Mouse (Mus musculus) embryonic facial prominence, embryonic 11.5 days (tissue): Measurements from ENCODE around the gene Galnt2. TPM values are rescaled to one million over a fixed set of nuclear protein-coding genes. Genes with fewer than 3 reads are reported as not detected.

Experiments
- ATAC-seq: fragments of 200-750 bp; cut with Nextera tagmentation; replicated peaks from 2 replicates; pipeline ENCODE4 v1.8.0; 2017; ENCODE audit warnings: low read depth; ENCODE audit not compliant: insufficient number of reproducible peaks, low FRiP score, low TSS enrichment
- DNase-seq: peaks from one replicate; pipeline ENCODE4 v3.0.0-alpha.2; 2015; ENCODE audit warnings: low spot score
- H3K27ac ChIP-seq: fragments of 300-500 bp; sonication (generic); replicated peaks from 2 replicates; pipeline ENCODE4 v1.5.1; 2014; ENCODE audit warnings: mild to moderate bottlenecking, low read depth, low read length, control low read depth
- H3K27me3 ChIP-seq: fragments of 300-500 bp; sonication (generic); 2 replicates; pipeline ENCODE4 v1.6.1; 2014; ENCODE audit warnings: mild to moderate bottlenecking, low read length, moderate library complexity, mixed read lengths; ENCODE audit not compliant: control insufficient read depth, insufficient read depth
- H3K36me3 ChIP-seq: fragments of 300-500 bp; sonication (generic); replicated peaks from 2 replicates; pipeline ENCODE4 v1.6.1; 2014; ENCODE audit warnings: low read depth, mild to moderate bottlenecking, low read length, moderate library complexity, mixed read lengths; ENCODE audit not compliant: control insufficient read depth, insufficient read depth
- H3K4me1 ChIP-seq: fragments of 300-500 bp; sonication (generic); 2 replicates; pipeline ENCODE4 v1.6.1; 2014; ENCODE audit warnings: low read length, mixed read lengths; ENCODE audit not compliant: control insufficient read depth, insufficient read depth
- H3K4me2 ChIP-seq: fragments of 300-500 bp; sonication (generic); 2 replicates; pipeline ENCODE4 v1.6.1; 2014; ENCODE audit warnings: low read depth, mild to moderate bottlenecking, control low read depth, low read length, moderate library complexity
- H3K4me3 ChIP-seq: fragments of 300-500 bp; sonication (generic); 2 replicates; pipeline ENCODE4 v1.5.1; 2014; ENCODE audit warnings: low read depth, low read length, control low read depth
- H3K9ac ChIP-seq: fragments of 300-500 bp; sonication (generic); replicated peaks from 2 replicates; pipeline ENCODE4 v1.6.1; 2014; ENCODE audit warnings: mild to moderate bottlenecking, control low read depth, low read length
- H3K9me3 ChIP-seq: fragments of 300-500 bp; sonication (generic); replicated peaks from 2 replicates; pipeline ENCODE4 v1.6.1; 2016; ENCODE audit warnings: mild to moderate bottlenecking, low read length, inconsistent platforms, mixed read lengths; ENCODE audit not compliant: control insufficient read depth
- WGBS: fragments of 180-500 bp; shearing (Covaris S2); extraction: QIAGEN DNeasy Blood & Tissue Kit; methylation state at CpG from one replicate; pipeline ENCODE4 v1.1.7; 2014; 5-methylcytosine and 5-hydroxymethylcytosine counted together
- polyA plus RNA-seq: library from polyadenylated mRNA; unstranded; fragments of >200 nt; fragmentation: Nextera tagmentation; extraction: Ambion mirVana; gene quantifications from 2 replicates; pipeline ENCODE4 v1.2.1, GENCODE M21; 2014

Galnt2 gene
- polyA plus RNA-seq, 1 experiment from 2014 or later = 54.7 TPM

- H3K9me3 ChIP-seq = no peaks in the 10 kb centered on the region
- no peaks in the 10 kb centered on the region for H3K4me1 ChIP-seq
- H3K9ac ChIP-seq = no peak overlapping the region
- H3K4me3 ChIP-seq = no peak overlapping the region
- ATAC-seq = no peak
- no peak overlapping the region for H3K4me2 ChIP-seq
- H3K27ac ChIP-seq = no peak overlapping the region
- H3K27me3 ChIP-seq = no peaks in the 10 kb centered on the region
- 89% methylated on average over 12 of the region's 12 CpGs for WGBS
- no peaks in the 10 kb centered on the region for H3K36me3 ChIP-seq
- DNase-seq = no peak
Measured at GRCm38 (mm10) chr8:124271518-124271917, 40.3 kb downstream of the Galnt2 start.

GRCm38 (mm10) chr8:124272792-124273191 lies 41.6 kb downstream of the Galnt2 start:
- DNase-seq (no peak), ATAC-seq (no peak)
- Histone ChIP-seq H3K9me3 (no peaks in the 10 kb centered on the region), H3K9ac (no peak overlapping the region), H3K4me3 (no peak overlapping the region), H3K27ac (no peak overlapping the region), H3K36me3 (no peaks in the 10 kb centered on the region), H3K4me1 (no peaks in the 10 kb centered on the region), H3K27me3 (no peaks in the 10 kb centered on the region), H3K4me2 (no peak overlapping the region)
- whole genome bisulfite sequencing = 56% methylated on average over 3 of the region's 3 CpGs

DNA sequence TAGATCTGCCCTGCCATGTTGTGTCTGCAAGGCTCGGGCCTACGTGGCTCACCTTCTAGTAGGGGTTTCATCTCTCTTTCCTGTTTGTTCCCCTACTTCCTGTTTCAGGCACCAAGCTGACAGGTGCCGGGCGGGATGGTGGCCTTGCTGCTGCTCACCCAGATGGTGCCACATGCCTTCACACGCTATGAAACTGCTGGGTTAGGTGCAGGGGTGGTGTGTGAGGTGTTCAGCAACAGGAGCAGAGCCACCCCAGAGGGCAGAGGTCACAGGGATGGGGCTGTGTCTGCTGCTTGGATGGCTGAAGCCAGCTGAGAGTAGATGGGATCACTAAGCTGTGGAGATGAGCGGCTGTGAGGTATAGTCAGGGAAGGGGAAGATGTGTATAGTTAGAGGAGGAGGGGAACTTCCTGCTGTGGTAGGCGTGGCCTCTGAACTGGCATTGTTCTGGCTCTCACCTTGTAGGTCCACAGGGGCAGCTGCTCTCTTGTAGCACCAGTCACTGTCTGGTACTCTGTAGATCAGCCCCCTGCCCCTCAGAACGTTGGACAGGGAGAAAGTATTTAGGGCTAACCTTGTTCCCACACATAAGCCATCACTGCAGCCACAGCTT lies 42.5 kb downstream of the Galnt2 start:
- 0 out of 2 replicates have a peak, but pooled peaks have one; percentile 26 for ATAC-seq
- Histone ChIP-seq H3K9me3 (no peaks in the 10 kb centered on the region), H3K4me3 (no peak overlapping the region), H3K9ac (no peak overlapping the region), H3K27ac (no peak overlapping the region), H3K4me2 (no peak overlapping the region), H3K36me3 (no peaks in the 10 kb centered on the region), H3K4me1 (no peaks in the 10 kb centered on the region), H3K27me3 (no peaks in the 10 kb centered on the region)
- DNase-seq = no peak
- WGBS = 58% methylated on average over 8 of the region's 8 CpGs

GRCm38 (mm10) chr8:124274441-124275120 lies 43.4 kb downstream of the Galnt2 start:
- Histone ChIP-seq H3K27me3 (no peaks in the 10 kb centered on the region), H3K4me1 (no peaks in the 10 kb centered on the region), H3K36me3 (no peaks in the 10 kb centered on the region), H3K4me3 (no peak overlapping the region), H3K9me3 (no peaks in the 10 kb centered on the region), H3K9ac (no peak overlapping the region), H3K4me2 (no peak overlapping the region), H3K27ac (no peak overlapping the region)
- ATAC-seq (no peak), DNase-seq (no peak)
- WGBS = 79% methylated on average over 10 of the region's 10 CpGs

DNA sequence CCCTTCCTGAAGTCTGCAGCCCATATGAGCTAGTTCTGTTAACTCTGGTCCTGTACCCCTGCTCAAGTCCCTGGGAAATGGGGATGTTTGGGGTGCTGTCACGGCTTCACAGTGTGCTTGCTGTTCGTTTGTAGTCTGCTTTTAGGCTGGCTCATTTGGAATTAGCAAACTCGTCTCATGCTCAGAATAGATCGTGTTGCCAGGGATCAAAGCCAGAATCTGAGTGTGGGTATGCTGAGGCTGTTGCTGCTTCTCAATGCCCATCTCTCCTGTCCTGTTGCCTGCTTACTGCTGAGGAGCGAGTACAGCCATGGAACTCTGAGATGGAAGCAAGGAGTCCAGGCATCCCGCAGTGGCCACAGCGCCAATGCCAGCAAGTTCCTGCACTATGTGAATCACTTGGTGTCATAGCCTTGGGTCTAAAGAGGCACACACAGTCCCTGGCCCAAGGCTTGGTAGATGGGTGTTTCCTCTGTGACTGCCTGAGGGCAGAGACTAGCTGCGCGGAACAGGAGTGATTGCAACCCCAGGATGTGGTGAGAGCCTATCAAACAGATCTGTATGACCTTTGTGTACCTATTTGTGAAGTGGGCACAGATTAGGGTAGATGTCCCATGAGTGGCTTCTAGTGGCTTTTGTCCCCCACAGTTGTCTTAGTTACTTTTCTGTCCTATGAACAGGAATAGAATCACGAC lies 44.3 kb downstream of the Galnt2 start:
- 91% methylated on average over 10 of the region's 10 CpGs for WGBS

DNA sequence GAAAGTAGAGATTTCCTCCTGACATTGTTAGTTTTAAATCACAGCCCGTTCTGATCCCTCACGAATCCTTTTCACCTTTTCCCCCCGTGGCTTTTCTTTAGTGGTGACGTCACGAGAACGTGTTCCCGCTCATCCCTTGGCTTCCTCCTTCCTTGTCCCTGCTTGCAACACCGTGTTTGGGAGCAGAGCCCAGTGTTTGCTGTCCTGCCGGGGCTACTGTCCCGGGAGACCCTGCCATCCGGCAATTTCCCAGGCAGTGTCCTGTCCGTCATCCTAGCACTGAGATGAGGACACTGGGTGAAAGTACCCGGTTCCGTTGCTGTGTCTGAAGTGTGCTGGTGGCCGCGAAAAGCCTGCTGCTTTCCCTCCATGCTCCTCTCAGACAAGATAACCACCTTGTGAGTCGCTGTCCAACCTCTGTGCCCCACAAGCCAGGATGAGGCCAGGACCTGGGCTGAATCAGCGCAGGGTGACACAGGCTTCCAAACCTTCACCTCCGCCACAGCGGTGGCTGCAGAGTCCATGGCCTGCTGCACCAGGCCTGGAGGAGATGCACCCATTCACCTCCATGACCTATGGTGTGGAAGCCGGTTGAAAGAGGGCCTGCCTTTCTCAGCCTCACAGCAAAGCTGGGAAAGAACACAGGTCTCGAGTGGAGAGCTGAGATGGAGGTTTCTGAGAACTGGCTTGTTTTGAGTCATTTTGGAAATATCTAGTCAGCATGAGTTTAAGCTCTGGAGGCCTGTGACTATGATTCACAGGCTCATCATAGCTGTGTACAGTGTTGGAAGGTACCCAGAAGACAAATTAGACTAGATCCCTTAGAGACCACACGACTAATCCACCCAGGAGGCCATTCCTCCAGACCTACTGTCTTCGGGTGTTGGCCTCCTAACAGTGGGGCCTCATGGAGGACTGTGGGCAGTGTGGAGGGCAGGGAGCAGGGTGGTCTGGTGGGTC lies 47.0 kb downstream of the Galnt2 start:
- DNase-seq (no peak), ATAC-seq (no peak)
- Histone ChIP-seq H3K27me3 (no peaks in the 10 kb centered on the region), H3K9me3 (no peaks in the 10 kb centered on the region), H3K27ac (no peak overlapping the region), H3K4me3 (no peak overlapping the region), H3K4me1 (peaks cover 3% of the 10 kb centered on the region), H3K4me2 (no peak overlapping the region), H3K9ac (no peak overlapping the region), H3K36me3 (no peaks in the 10 kb centered on the region)
- 80% methylated on average over 24 of the region's 24 CpGs for WGBS

More for the DNA sequence above, 44.3 kb downstream of the Galnt2 start:
- Histone ChIP-seq H3K4me1 (no peaks in the 10 kb centered on the region), H3K27me3 (no peaks in the 10 kb centered on the region), H3K27ac (no peak overlapping the region), H3K36me3 (no peaks in the 10 kb centered on the region), H3K9me3 (no peaks in the 10 kb centered on the region), H3K4me2 (no peak overlapping the region), H3K9ac (no peak overlapping the region), H3K4me3 (no peak overlapping the region)
- DNase-seq (no peak), ATAC-seq (no peak)

DNA sequence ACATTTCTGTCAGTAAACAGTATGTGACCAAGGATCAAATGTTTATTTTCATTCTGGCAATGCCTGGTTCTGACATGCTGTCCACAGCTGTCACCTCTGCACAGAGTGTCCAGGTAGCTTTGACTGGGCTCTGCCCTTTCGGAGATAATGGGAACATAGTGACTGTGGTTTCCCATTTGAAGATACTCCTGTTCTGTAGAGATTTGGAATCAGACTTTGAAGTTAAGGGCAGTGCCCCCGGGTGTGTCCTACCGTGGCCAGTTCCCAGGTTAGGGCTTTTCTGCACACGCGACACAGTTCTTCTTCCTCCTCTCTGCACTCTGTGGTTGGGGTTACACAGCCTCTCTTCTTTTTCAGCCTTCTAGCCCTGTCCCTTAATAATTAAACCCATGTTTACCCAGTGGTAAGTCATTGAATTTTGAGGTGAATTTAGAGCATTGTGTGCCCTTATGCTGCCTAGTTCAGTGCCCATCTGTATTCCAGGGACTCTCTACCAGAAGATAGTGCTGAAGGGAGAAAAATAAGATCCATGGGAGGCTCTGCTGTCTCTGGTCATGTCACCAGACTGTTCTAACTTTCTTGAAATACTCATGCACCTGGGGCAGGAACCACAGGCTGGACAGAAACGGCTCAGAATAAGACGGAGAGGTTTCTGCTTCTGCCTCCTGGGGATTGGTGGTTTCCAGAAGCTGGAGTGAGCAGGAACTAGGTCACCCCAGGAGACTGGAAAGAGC lies 47.9 kb downstream of the Galnt2 start:
- DNase-seq (no peak), ATAC-seq (no peak)
- 89% methylated on average over 7 of the region's 7 CpGs for WGBS
- Histone ChIP-seq H3K4me2 (no peak overlapping the region), H3K27me3 (no peaks in the 10 kb centered on the region), H3K4me3 (no peak overlapping the region), H3K36me3 (no peaks in the 10 kb centered on the region), H3K9ac (no peak overlapping the region), H3K4me1 (peaks cover 9% of the 10 kb centered on the region), H3K27ac (no peak overlapping the region), H3K9me3 (no peaks in the 10 kb centered on the region)
